Mouse (Mus musculus): ENCODE data around the gene Arid4a.
"Not testable (repeated sequence)": the region's sequence is repeated elsewhere in the genome, so short reads cannot be mapped to it uniquely, and the experiment has no call there.

Gene Arid4a

GRCm38 (mm10) chr12:71016503-71017241 lies 882 bp downstream of the Arid4a start:
- DNase-seq (ENCODE audit: low spot score) = no peak

GRCm38 (mm10) chr12:71017242-71017571 lies 1.4 kb downstream of the Arid4a start:
- no peak for DNase-seq (ENCODE audit: low spot score)

- DNase-seq (ENCODE audit: low spot score) = no peak
Measured at GRCm38 (mm10) chr12:71017827-71018226, 2.0 kb downstream of the Arid4a start.

- no peak for DNase-seq (ENCODE audit: low spot score)
Measured at GRCm38 (mm10) chr12:71019211-71019610, 3.4 kb downstream of the Arid4a start.

GRCm38 (mm10) chr12:71024411-71024810 lies 8.6 kb downstream of the Arid4a start:
- no peak for DNase-seq (ENCODE audit: low spot score)

GRCm38 (mm10) chr12:71028265-71028664 lies 12.5 kb downstream of the Arid4a start:
- DNase-seq (ENCODE audit: low spot score) = not testable (repeated sequence)

GRCm38 (mm10) chr12:71030260-71030659 lies 14.5 kb downstream of the Arid4a start:
- DNase-seq (ENCODE audit: low spot score) = no peak

GRCm38 (mm10) chr12:71030722-71031121 lies 14.9 kb downstream of the Arid4a start:
- no peak for DNase-seq (ENCODE audit: low spot score)

GRCm38 (mm10) chr12:71035826-71036225 lies 20.0 kb downstream of the Arid4a start:
- no peak for DNase-seq (ENCODE audit: low spot score)

- DNase-seq (ENCODE audit: low spot score) = no peak
Measured at GRCm38 (mm10) chr12:71036729-71037404, 21.1 kb downstream of the Arid4a start.

- no peak for DNase-seq (ENCODE audit: low spot score)
Measured at GRCm38 (mm10) chr12:71040462-71040861, 24.7 kb downstream of the Arid4a start.

- no peak for DNase-seq (ENCODE audit: low spot score)
Measured at GRCm38 (mm10) chr12:71042451-71042850, 26.7 kb downstream of the Arid4a start.

GRCm38 (mm10) chr12:71043571-71043970 lies 27.8 kb downstream of the Arid4a start:
- DNase-seq (ENCODE audit: low spot score) = no peak

GRCm38 (mm10) chr12:71044488-71044887 lies 28.7 kb downstream of the Arid4a start:
- DNase-seq (ENCODE audit: low spot score) = no peak

GRCm38 (mm10) chr12:71046501-71046900 lies 30.7 kb downstream of the Arid4a start:
- no peak for DNase-seq (ENCODE audit: low spot score)

- DNase-seq (ENCODE audit: low spot score) = no peak
Measured at GRCm38 (mm10) chr12:71047473-71048078, 31.8 kb downstream of the Arid4a start.

- peak; percentile 95 for DNase-seq (ENCODE audit: low spot score)
Measured at GRCm38 (mm10) chr12:71048117-71048516, 32.3 kb downstream of the Arid4a start.

GRCm38 (mm10) chr12:71048561-71048960 lies 32.8 kb downstream of the Arid4a start:
- DNase-seq (ENCODE audit: low spot score) = no peak

- no peak for DNase-seq (ENCODE audit: low spot score)
Measured at GRCm38 (mm10) chr12:71049596-71050265, 33.9 kb downstream of the Arid4a start.

GRCm38 (mm10) chr12:71051079-71051478 lies 35.3 kb downstream of the Arid4a start:
- no peak for DNase-seq (ENCODE audit: low spot score)

- no peak for DNase-seq (ENCODE audit: low spot score)
Measured at GRCm38 (mm10) chr12:71052341-71052995, 36.7 kb downstream of the Arid4a start.

GRCm38 (mm10) chr12:71053031-71053430 lies 37.2 kb downstream of the Arid4a start:
- no peak for DNase-seq (ENCODE audit: low spot score)
